ENCODE assay signal across 19 mouse cellular contexts in genomic region chr7:142600400-142600799, GRCm38 (mm10).
DNase-seq lines count a peak whose midpoint lies in the region; ATAC-seq lines count a peak whose summit lies in the region.
"Had no signal": no experiment of that assay in that cellular context is flagged by ENCODE, and none has a peak within 500 bp of the region (broad histone marks: within the 10 kb centered on the region; RNA-seq: fewer than 3 reads in every experiment).

No protein-coding gene starts in this region.

- no peaks in the 10 kb centered on the region for H3K27me3 ChIP-seq in hindbrain, embryonic 10.5 days (ENCODE audit: insufficient read depth, poor library complexity, severe bottlenecking)
- no peaks in the 10 kb centered on the region for H3K27me3 ChIP-seq in hindbrain, embryonic 16.5 days (replicated peaks; ENCODE audit: control insufficient read depth, insufficient read depth, low read length)
- H3K27me3 ChIP-seq in embryonic facial prominence, embryonic 14.5 days (replicated peaks; ENCODE audit: control insufficient read depth, insufficient read depth, low read length) = no peaks in the 10 kb centered on the region
- no peaks in the 10 kb centered on the region for H3K27me3 ChIP-seq in limb, embryonic 15.5 days
- H3K27me3 ChIP-seq: neural tube, embryonic 13.5 days had no signal

- ATAC-seq in hindbrain, embryonic 16.5 days = no peak
- ATAC-seq in embryonic facial prominence, embryonic 14.5 days (ENCODE audit: low read depth) = peak; percentile 64; the same call in 1 of the 2 replicates
- peak; percentile 50; the same call in 1 of the 2 replicates for ATAC-seq in limb, embryonic 15.5 days (ENCODE audit: insufficient number of reproducible peaks, low FRiP score, low TSS enrichment, low read depth)
- ATAC-seq: forebrain, embryonic 16.5 days; inflammation-experienced regulatory T-cells, adult 6 months; liver, embryonic 12.5 days had no signal

- H3K4me3 ChIP-seq in hindbrain, embryonic 10.5 days = no peak overlapping the region
- no peak overlapping the region for H3K4me3 ChIP-seq in hindbrain, embryonic 16.5 days (ENCODE audit: low read length)
- no peak overlapping the region for H3K4me3 ChIP-seq in embryonic facial prominence, embryonic 14.5 days (ENCODE audit: low read depth, low read length)
- no peak overlapping the region for H3K4me3 ChIP-seq in limb, embryonic 15.5 days
- H3K4me3 ChIP-seq: liver, embryonic 12.5 days; midbrain, embryonic 10.5 days; neural tube, embryonic 13.5 days had no signal

- WGBS in hindbrain, embryonic 10.5 days = 41% methylated on average over 1 of the region's 1 CpGs
- WGBS in hindbrain, embryonic 16.5 days = 54% methylated on average over 1 of the region's 1 CpGs
- WGBS in embryonic facial prominence, embryonic 14.5 days = 25% methylated on average over 1 of the region's 1 CpGs
- 16% methylated on average over 1 of the region's 1 CpGs for WGBS in limb, embryonic 15.5 days

- H3K36me3 ChIP-seq in hindbrain, embryonic 10.5 days = no peaks in the 10 kb centered on the region
- H3K36me3 ChIP-seq in hindbrain, embryonic 16.5 days (ENCODE audit: control insufficient read depth, insufficient read depth, low read length) = no peaks in the 10 kb centered on the region
- H3K36me3 ChIP-seq in embryonic facial prominence, embryonic 14.5 days (ENCODE audit: control insufficient read depth, insufficient read depth, low read length) = no peaks in the 10 kb centered on the region
- H3K36me3 ChIP-seq in limb, embryonic 15.5 days = no peaks in the 10 kb centered on the region
- H3K36me3 ChIP-seq: liver, embryonic 12.5 days; midbrain, embryonic 10.5 days; neural tube, embryonic 13.5 days had no signal

- H3K27ac ChIP-seq in hindbrain, embryonic 10.5 days = peak overlapping the region; percentile 68
- H3K27ac ChIP-seq in hindbrain, embryonic 16.5 days (ENCODE audit: low read depth, low read length) = no peak overlapping the region
- peak overlapping the region; percentile 69; the same call in 1 of the 2 replicates for H3K27ac ChIP-seq in embryonic facial prominence, embryonic 14.5 days (replicated peaks; ENCODE audit: low read depth, low read length)
- H3K27ac ChIP-seq in limb, embryonic 15.5 days = peak overlapping the region; percentile 78
- H3K27ac ChIP-seq: liver, embryonic 12.5 days; midbrain, embryonic 10.5 days; neural tube, embryonic 13.5 days had no signal

- H3K4me1 ChIP-seq in hindbrain, embryonic 10.5 days (replicated peaks) = peaks cover 16% of the 10 kb centered on the region
- H3K4me1 ChIP-seq in hindbrain, embryonic 16.5 days (ENCODE audit: control insufficient read depth, insufficient read depth, low read depth, low read length) = no peaks in the 10 kb centered on the region
- peaks cover 21% of the 10 kb centered on the region for H3K4me1 ChIP-seq in embryonic facial prominence, embryonic 14.5 days (ENCODE audit: control insufficient read depth, insufficient read depth, low read length)
- peaks cover 51% of the 10 kb centered on the region for H3K4me1 ChIP-seq in limb, embryonic 15.5 days
- H3K4me1 ChIP-seq: liver, embryonic 12.5 days; neural tube, embryonic 13.5 days had no signal

- no peaks in the 10 kb centered on the region for H3K9me3 ChIP-seq in hindbrain, embryonic 10.5 days
- no peaks in the 10 kb centered on the region for H3K9me3 ChIP-seq in hindbrain, embryonic 16.5 days (ENCODE audit: control insufficient read depth, low read length)
- H3K9me3 ChIP-seq in embryonic facial prominence, embryonic 14.5 days (ENCODE audit: control insufficient read depth, low read length) = no peaks in the 10 kb centered on the region
- H3K9me3 ChIP-seq in limb, embryonic 15.5 days = no peaks in the 10 kb centered on the region
- H3K9me3 ChIP-seq: liver, embryonic 12.5 days; midbrain, embryonic 10.5 days; neural tube, embryonic 13.5 days had no signal

- no peak overlapping the region for H3K4me2 ChIP-seq in hindbrain, embryonic 16.5 days (ENCODE audit: low read length)
- H3K4me2 ChIP-seq in embryonic facial prominence, embryonic 14.5 days (ENCODE audit: low read depth, low read length) = no peak overlapping the region
- no peak overlapping the region for H3K4me2 ChIP-seq in limb, embryonic 15.5 days
- H3K4me2 ChIP-seq: liver, embryonic 12.5 days; lung, embryonic 14.5 days; neural tube, embryonic 13.5 days had no signal

- DNase-seq in hindbrain, embryonic 10.5 days (ENCODE audit: low spot score) = no peak
- DNase-seq in embryonic facial prominence, embryonic 14.5 days (ENCODE audit: low spot score) = peak; percentile 74
- peak; percentile 47 for DNase-seq in gastrocnemius, postnatal 10 days
- no peak for DNase-seq in urinary bladder, postnatal 4 days (ENCODE audit: low spot score in 2 of 2)
- no peak for DNase-seq in spleen, postnatal 14 days (ENCODE audit: low spot score in 2 of 2)
- DNase-seq: cerebellum, adult 18-20 months; cerebellum, postnatal 36 days; kidney, adult 2 months; kidney, postnatal 14 days; lung, embryonic 14.5 days; right cerebral cortex, adult 18-20 months; thymus, adult 18-20 months had no signal

- H3K9ac ChIP-seq in hindbrain, embryonic 16.5 days (ENCODE audit: low read depth, low read length) = no peak overlapping the region
- no peak overlapping the region for H3K9ac ChIP-seq in embryonic facial prominence, embryonic 14.5 days (ENCODE audit: low read depth, low read length)
- H3K9ac ChIP-seq in limb, embryonic 15.5 days = no peak overlapping the region
- H3K9ac ChIP-seq: liver, embryonic 12.5 days; lung, embryonic 14.5 days; neural tube, embryonic 13.5 days had no signal

Comparison
In these comparisons a context has a peak if more than half of its experiments do, and no peak if none do; other contexts are left out.
1. DNase-seq: peak in embryonic facial prominence, embryonic 14.5 days (single experiment) and gastrocnemius, postnatal 10 days (single experiment); none in hindbrain, embryonic 10.5 days (single experiment), urinary bladder, postnatal 4 days (0 of 2) and spleen, postnatal 14 days (0 of 2).